Mouse (Mus musculus) liver, adult 2 months (tissue): ENCODE measurements at regions not wholly inside any gene's neighbourhood (a gene's known extent, or its start where the extent isn't known, plus 50 kb on each side); places are given as distances from the start of the nearest gene placed in this dataset.

Experiments used
- DNase-seq: peaks from one replicate; pipeline ENCODE4 v3.0.0-alpha.2; 2011; ENCODE audit warnings: low read depth, low spot score; ENCODE audit errors: extremely low read depth
- H3K27ac ChIP-seq: fragments of 200-500 bp; replicated peaks from 2 replicates; pipeline ENCODE4 v1.5.1; 2012; ENCODE audit warnings: low read depth, mild to moderate bottlenecking, control low read depth, inconsistent platforms, low read length; ENCODE audit not compliant: insufficient read depth
- H3K27me3 ChIP-seq: fragments of 200-500 bp; 2 replicates; pipeline ENCODE4 v1.6.1; 2012; ENCODE audit warnings: mild to moderate bottlenecking, moderate library complexity, low read length, inconsistent platforms; ENCODE audit not compliant: control insufficient read depth, insufficient read depth
- H3K36me3 ChIP-seq: fragments of 200-500 bp; 2 replicates; pipeline ENCODE4 v1.6.1; 2012; ENCODE audit warnings: low read length, inconsistent platforms; ENCODE audit not compliant: control insufficient read depth, insufficient read depth
- H3K4me1 ChIP-seq: fragments of 200-500 bp; 2 replicates; pipeline ENCODE4 v1.6.1; 2011; ENCODE audit warnings: low read length; ENCODE audit not compliant: control insufficient read depth, insufficient read depth
- H3K4me3 ChIP-seq: fragments of 200-500 bp; 2 replicates; pipeline ENCODE4 v1.5.1; 2011; ENCODE audit warnings: low read depth, mild to moderate bottlenecking, control low read depth, low read length, moderate library complexity; ENCODE audit not compliant: insufficient read depth
- H3K79me2 ChIP-seq: fragments of 200-500 bp; 2 replicates; pipeline ENCODE4 v1.6.1; 2012; ENCODE audit warnings: inconsistent platforms, mild to moderate bottlenecking, low read length, moderate library complexity; ENCODE audit not compliant: control insufficient read depth, insufficient read depth
- H3K9ac ChIP-seq: fragments of 200-500 bp; 2 replicates; pipeline ENCODE4 v1.6.1; 2012; ENCODE audit warnings: low read depth, mild to moderate bottlenecking, control low read depth, inconsistent platforms, low read length
- CTCF ChIP-seq: fragments of 200-500 bp; IDR thresholded peaks from 2 replicates; pipeline ENCODE4 v1.5.1; 2011; ENCODE audit warnings: low read depth, low read length, control low read depth
- POLR2A ChIP-seq: fragments of 200-500 bp; IDR thresholded peaks from 2 replicates; pipeline ENCODE4 v1.6.1; 2011; ENCODE audit warnings: low read length, control low read depth; ENCODE audit not compliant: insufficient read depth; ENCODE audit errors: extremely low read depth
- WGBS: fragments of 180-500 bp; shearing (Covaris S2); methylation state at CpG from one replicate; pipeline ENCODE4 v1.1.7; 2018; 5-methylcytosine and 5-hydroxymethylcytosine counted together

DNA sequence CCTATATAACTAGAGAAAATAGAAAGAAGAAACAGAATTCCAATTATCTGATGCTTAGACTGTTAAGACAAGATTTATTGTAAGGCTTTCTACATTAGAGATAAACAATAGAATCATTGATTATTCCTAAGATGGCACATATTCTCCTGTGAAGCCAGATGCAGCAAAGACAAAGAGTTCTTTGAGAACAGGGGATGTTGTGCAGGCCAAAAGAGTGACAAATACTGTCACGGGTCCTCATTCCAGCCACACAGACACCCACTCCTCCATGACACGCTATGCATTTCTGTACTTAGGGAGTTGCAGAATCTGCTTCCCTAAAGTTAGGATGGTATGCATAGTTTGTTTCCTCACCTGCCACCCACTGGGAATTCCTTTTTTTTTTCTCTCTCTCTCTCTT is 245.2 kb downstream of the Sv2b start:
- Histone ChIP-seq H3K4me3 (no peak overlapping the region), H3K4me1 (no peaks in the 10 kb centered on the region), H3K27me3 (no peaks in the 10 kb centered on the region), H3K36me3 (no peaks in the 10 kb centered on the region), H3K27ac (no peak overlapping the region), H3K9ac (no peak overlapping the region), H3K79me2 (no peaks in the 10 kb centered on the region)
- TF ChIP-seq POLR2A (no peak), CTCF (no peak)
- no peak for DNase-seq
- 89% methylated on average over 2 of the region's 2 CpGs for WGBS

DNA sequence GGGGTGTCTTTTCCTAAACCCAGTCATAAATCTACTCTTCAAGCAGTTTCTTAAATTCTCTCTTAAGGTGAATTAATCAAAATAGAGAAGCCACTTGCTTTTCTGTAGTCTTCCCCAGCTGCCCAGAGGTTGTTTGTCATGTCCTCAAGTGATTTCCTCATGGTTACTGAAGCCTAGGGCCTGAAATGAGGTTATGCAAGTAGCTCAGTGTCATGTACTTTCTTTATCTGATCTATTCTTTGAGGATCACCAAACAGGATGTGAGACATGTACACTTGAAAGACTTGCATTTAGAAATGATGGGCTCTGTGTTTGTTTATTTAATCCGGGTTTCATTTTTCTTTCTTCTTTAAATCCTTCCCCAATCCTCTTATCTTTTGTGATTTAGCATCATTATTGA is 258.8 kb downstream of the Sv2b start:
- H3K36me3 ChIP-seq = no peaks in the 10 kb centered on the region
- H3K79me2 ChIP-seq = no peaks in the 10 kb centered on the region
- no peak overlapping the region for H3K27ac ChIP-seq
- no peak overlapping the region for H3K9ac ChIP-seq
- no peaks in the 10 kb centered on the region for H3K4me1 ChIP-seq
- 66% methylated on average over 1 of the region's 1 CpGs for WGBS
- DNase-seq = no peak
- H3K27me3 ChIP-seq = no peaks in the 10 kb centered on the region
- H3K4me3 ChIP-seq = no peak overlapping the region
- TF ChIP-seq CTCF (no peak), POLR2A (no peak)

- H3K27me3 ChIP-seq = no peaks in the 10 kb centered on the region
- no peaks in the 10 kb centered on the region for H3K4me1 ChIP-seq
- H3K79me2 ChIP-seq = no peaks in the 10 kb centered on the region
- H3K9ac ChIP-seq = no peak overlapping the region
- WGBS = 94% methylated on average over 5 of the region's 5 CpGs
- H3K4me3 ChIP-seq = no peak overlapping the region
- TF ChIP-seq POLR2A (no peak), CTCF (no peak)
- DNase-seq = no peak
- no peaks in the 10 kb centered on the region for H3K36me3 ChIP-seq
- no peak overlapping the region for H3K27ac ChIP-seq
Observed at GRCm38 (mm10) chr7:75049751-75050150, 259.3 kb downstream of the Sv2b start.

DNA sequence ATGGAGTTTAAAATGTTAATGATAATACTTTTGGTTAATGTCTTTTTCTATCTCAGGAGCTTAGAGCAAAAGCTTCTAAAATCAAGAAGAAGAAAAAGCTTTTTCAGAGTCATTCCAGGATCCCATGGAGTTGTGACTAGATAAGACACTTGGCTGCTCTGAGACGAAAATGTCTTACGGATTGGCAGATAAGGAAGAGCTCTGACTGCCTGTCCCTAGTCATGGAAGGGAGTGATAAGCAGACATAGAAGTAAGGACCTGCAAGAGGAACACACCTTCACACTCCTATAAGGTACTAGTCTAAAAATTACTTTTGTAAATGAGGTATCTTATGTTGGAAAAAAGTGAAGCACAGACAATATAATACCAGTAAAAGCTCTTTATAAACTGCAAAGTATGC is 260.2 kb downstream of the Sv2b start:
- H3K4me1 ChIP-seq = no peaks in the 10 kb centered on the region
- no peak overlapping the region for H3K4me3 ChIP-seq
- TF ChIP-seq CTCF (no peak), POLR2A (no peak)
- H3K9ac ChIP-seq = no peak overlapping the region
- H3K36me3 ChIP-seq = no peaks in the 10 kb centered on the region
- no peak for DNase-seq
- 48% methylated on average over 2 of the region's 2 CpGs for WGBS
- H3K27ac ChIP-seq = no peak overlapping the region
- no peaks in the 10 kb centered on the region for H3K27me3 ChIP-seq
- no peaks in the 10 kb centered on the region for H3K79me2 ChIP-seq

DNA sequence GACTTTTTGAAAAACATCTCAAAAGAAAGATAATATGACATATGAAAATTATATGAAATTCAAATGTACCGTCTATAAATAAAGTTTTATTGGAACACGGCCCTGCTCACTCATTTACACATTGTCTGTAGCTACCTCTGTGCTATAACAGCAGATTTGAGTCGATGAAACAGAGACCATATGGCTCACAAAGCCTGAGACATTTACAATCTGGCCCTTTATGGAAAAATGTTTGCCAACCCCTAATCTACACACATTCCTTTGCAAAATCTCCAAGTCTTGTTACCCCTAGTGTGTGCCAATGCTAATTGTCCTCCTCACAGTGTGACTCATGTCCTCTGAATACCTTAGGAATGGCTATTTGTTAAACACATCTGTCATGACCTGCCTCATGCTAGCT is 261.2 kb downstream of the Sv2b start:
- Histone ChIP-seq H3K27ac (no peak overlapping the region), H3K9ac (no peak overlapping the region), H3K4me3 (no peak overlapping the region), H3K79me2 (no peaks in the 10 kb centered on the region), H3K36me3 (no peaks in the 10 kb centered on the region), H3K27me3 (no peaks in the 10 kb centered on the region), H3K4me1 (no peaks in the 10 kb centered on the region)
- TF ChIP-seq POLR2A (no peak), CTCF (no peak)
- 70% methylated on average over 3 of the region's 3 CpGs for WGBS
- no peak for DNase-seq

- Histone ChIP-seq H3K36me3 (no peaks in the 10 kb centered on the region), H3K27ac (no peak overlapping the region), H3K9ac (no peak overlapping the region), H3K27me3 (no peaks in the 10 kb centered on the region), H3K79me2 (no peaks in the 10 kb centered on the region), H3K4me1 (no peaks in the 10 kb centered on the region), H3K4me3 (no peak overlapping the region)
- TF ChIP-seq POLR2A (no peak), CTCF (no peak)
- no peak for DNase-seq
- WGBS = 95% methylated on average over 6 of the region's 6 CpGs
Observed at GRCm38 (mm10) chr7:75040871-75041270, 268.2 kb downstream of the Sv2b start.
